Mouse (Mus musculus): Measurements from ENCODE around the gene Hnmt.
"Not testable (repeated sequence)": the region's sequence is repeated elsewhere in the genome, so short reads cannot be mapped to it uniquely, and the experiment has no call there.

GRCm38 (mm10) chr2:24019386-24019785 lies 29.8 kb downstream of the Hnmt start:
- not testable (repeated sequence) for TF ChIP-seq POLR2A (IDR thresholded peaks at IDR 0.05; ENCODE audit: insufficient read depth, low read length); CTCF (IDR thresholded peaks at IDR 0.05; ENCODE audit: low read depth, low read length)

Measured in ES-Bruce4 (cell line).